Mouse (Mus musculus) hindbrain, embryonic 13.5 days (tissue): ENCODE measurements at regions not wholly inside any gene's neighbourhood (a gene's known extent, or its start where the extent isn't known, plus 50 kb on each side); places are given as distances from the start of the nearest gene placed in this dataset.

Experiments
- ATAC-seq: fragments of 200-750 bp; cut with Nextera tagmentation; 2 replicates; pipeline ENCODE4 v1.8.0; 2017; ENCODE audit warnings: moderate TSS enrichment; ENCODE audit not compliant: low FRiP score
- H3K27ac ChIP-seq: fragments of 300-500 bp; sonication (generic); 2 replicates; pipeline ENCODE4 v1.5.1; 2015; ENCODE audit warnings: inconsistent platforms, mild to moderate bottlenecking, moderate library complexity
- H3K27me3 ChIP-seq: fragments of 300-500 bp; sonication (generic); 2 replicates; pipeline ENCODE4 v1.6.1; 2015; ENCODE audit warnings: mild to moderate bottlenecking, inconsistent platforms
- H3K36me3 ChIP-seq: fragments of 300-500 bp; sonication (generic); 2 replicates; pipeline ENCODE4 v1.6.1; 2015; ENCODE audit warnings: mild to moderate bottlenecking, inconsistent platforms
- H3K4me1 ChIP-seq: fragments of 300-500 bp; sonication (generic); replicated peaks from 2 replicates; pipeline ENCODE4 v1.6.1; 2015; ENCODE audit warnings: inconsistent platforms
- H3K4me2 ChIP-seq: fragments of 300-500 bp; sonication (generic); 2 replicates; pipeline ENCODE4 v1.6.1; 2015; ENCODE audit warnings: inconsistent platforms, mild to moderate bottlenecking, moderate library complexity
- H3K4me3 ChIP-seq: fragments of 300-500 bp; sonication (generic); 2 replicates; pipeline ENCODE4 v1.5.1; 2015; ENCODE audit warnings: mild to moderate bottlenecking, inconsistent platforms
- H3K9ac ChIP-seq: fragments of 300-500 bp; sonication (generic); 2 replicates; pipeline ENCODE4 v1.6.1; 2015; ENCODE audit warnings: mild to moderate bottlenecking, inconsistent platforms
- H3K9me3 ChIP-seq: fragments of 300-500 bp; sonication (generic); 2 replicates; pipeline ENCODE4 v1.6.1; 2016; ENCODE audit warnings: inconsistent platforms
- WGBS: fragments of 180-500 bp; shearing (Covaris S2); methylation state at CpG from one replicate; pipeline ENCODE4 v1.1.7; 2015; 5-methylcytosine and 5-hydroxymethylcytosine counted together

GRCm38 (mm10) chr3:66405645-66406044 lies 109.0 kb upstream of the Veph1 start:
- Histone ChIP-seq H3K4me2 (no peak overlapping the region), H3K9ac (no peak overlapping the region)
- WGBS = 84% methylated on average over 4 of the region's 4 CpGs

GRCm38 (mm10) chr3:66403707-66404106 lies 107.1 kb upstream of the Veph1 start:
- no peaks in the 10 kb centered on the region; the same call in 1 of the 2 replicates for H3K27me3 ChIP-seq
- WGBS = 94% methylated on average over 2 of the region's 2 CpGs
- no peak overlapping the region for H3K4me2 ChIP-seq
- no peaks in the 10 kb centered on the region for H3K36me3 ChIP-seq
- H3K9ac ChIP-seq = no peak overlapping the region
- no peak overlapping the region for H3K27ac ChIP-seq
- ATAC-seq = no peak
- no peaks in the 10 kb centered on the region; the same call in 1 of the 2 replicates for H3K4me1 ChIP-seq
- H3K4me3 ChIP-seq = no peak overlapping the region
- H3K9me3 ChIP-seq = no peaks in the 10 kb centered on the region

More at GRCm38 (mm10) chr3:66405645-66406044, 109.0 kb upstream of the Veph1 start:
- ATAC-seq = no peak
- no peaks in the 10 kb centered on the region; the same call in 1 of the 2 replicates for H3K4me1 ChIP-seq
- no peaks in the 10 kb centered on the region for H3K9me3 ChIP-seq
- no peak overlapping the region for H3K4me3 ChIP-seq
- no peaks in the 10 kb centered on the region for H3K36me3 ChIP-seq
- no peak overlapping the region for H3K27ac ChIP-seq
- peaks cover 5% of the 10 kb centered on the region for H3K27me3 ChIP-seq

- Histone ChIP-seq H3K4me1 (no peaks in the 10 kb centered on the region; the same call in 1 of the 2 replicates), H3K4me3 (no peak overlapping the region), H3K27me3 (no peaks in the 10 kb centered on the region; the same call in 1 of the 2 replicates), H3K36me3 (no peaks in the 10 kb centered on the region), H3K9ac (no peak overlapping the region), H3K9me3 (no peaks in the 10 kb centered on the region), H3K27ac (no peak overlapping the region), H3K4me2 (no peak overlapping the region)
- 66% methylated on average over 16 of the region's 16 CpGs for WGBS
- peak; percentile 55 for ATAC-seq
These were observed 104.3 kb upstream of the Veph1 start for GRCm38 (mm10) chr3:66400791-66401568.

GRCm38 (mm10) chr3:66398214-66399150 lies 101.8 kb upstream of the Veph1 start:
- H3K9me3 ChIP-seq = no peaks in the 10 kb centered on the region
- H3K4me2 ChIP-seq = no peak overlapping the region
- H3K4me1 ChIP-seq = no peaks in the 10 kb centered on the region
- H3K4me3 ChIP-seq = no peak overlapping the region
- no peak overlapping the region for H3K9ac ChIP-seq
- no peak overlapping the region for H3K27ac ChIP-seq
- ATAC-seq = no peak
- 58% methylated on average over 12 of the region's 12 CpGs for WGBS
- H3K36me3 ChIP-seq = no peaks in the 10 kb centered on the region
- H3K27me3 ChIP-seq = no peaks in the 10 kb centered on the region

GRCm38 (mm10) chr3:66375088-66375910 lies 78.7 kb upstream of the Veph1 start:
- Histone ChIP-seq H3K9ac (no peak overlapping the region), H3K36me3 (no peaks in the 10 kb centered on the region), H3K4me3 (no peak overlapping the region), H3K27me3 (no peaks in the 10 kb centered on the region), H3K27ac (no peak overlapping the region), H3K4me1 (no peaks in the 10 kb centered on the region), H3K4me2 (no peak overlapping the region), H3K9me3 (no peaks in the 10 kb centered on the region)
- ATAC-seq = no peak
- 83% methylated on average over 14 of the region's 14 CpGs for WGBS

GRCm38 (mm10) chr3:66374603-66375002 lies 78.0 kb upstream of the Veph1 start:
- H3K27ac ChIP-seq = no peak overlapping the region

GRCm38 (mm10) chr3:66373807-66374575 lies 77.4 kb upstream of the Veph1 start:
- Histone ChIP-seq H3K9ac (no peak overlapping the region), H3K4me1 (no peaks in the 10 kb centered on the region), H3K9me3 (no peaks in the 10 kb centered on the region), H3K4me3 (no peak overlapping the region), H3K27me3 (no peaks in the 10 kb centered on the region), H3K4me2 (no peak overlapping the region), H3K36me3 (no peaks in the 10 kb centered on the region), H3K27ac (no peak overlapping the region)
- ATAC-seq = no peak
- WGBS = 86% methylated on average over 8 of the region's 8 CpGs

More at GRCm38 (mm10) chr3:66374603-66375002, 78.0 kb upstream of the Veph1 start:
- H3K4me3 ChIP-seq = no peak overlapping the region
- no peaks in the 10 kb centered on the region for H3K9me3 ChIP-seq
- no peaks in the 10 kb centered on the region for H3K27me3 ChIP-seq
- H3K36me3 ChIP-seq = no peaks in the 10 kb centered on the region
- ATAC-seq = no peak
- no peaks in the 10 kb centered on the region for H3K4me1 ChIP-seq
- H3K4me2 ChIP-seq = no peak overlapping the region
- 89% methylated on average over 4 of the region's 4 CpGs for WGBS
- H3K9ac ChIP-seq = no peak overlapping the region
